Mouse (Mus musculus): ENCODE data around the gene Grin3a. TPM values are rescaled to one million over a fixed set of nuclear protein-coding genes. Genes with fewer than 3 reads are reported as not detected.

Grin3a gene
- total RNA-seq, 1 experiment from 2014 or later: not detected

DNA sequence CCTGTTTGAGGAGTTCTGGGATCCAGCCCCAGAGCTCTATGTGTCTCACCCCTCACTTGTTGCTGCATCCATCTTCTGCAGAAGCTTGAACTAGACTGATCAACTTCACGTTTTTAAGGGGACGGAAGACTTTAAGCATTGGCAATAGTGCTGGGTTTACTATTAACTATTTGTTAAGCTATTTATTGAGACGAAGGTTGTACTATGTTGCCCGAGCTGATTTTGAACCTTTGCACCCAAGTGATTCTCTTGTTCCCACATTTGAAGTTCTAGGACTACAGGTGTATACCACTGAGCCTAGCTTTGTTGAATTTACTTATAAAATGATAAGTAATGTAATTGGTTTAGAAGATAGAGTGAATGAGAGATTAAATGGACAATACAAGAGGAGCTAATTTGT, 221.6 kb downstream of the Grin3a start:
- ATAC-seq (replicated peaks in 1 of 2; ENCODE audit: insufficient read depth in 1 of 2, low FRiP score in 2 of 2, low TSS enrichment in 1 of 2, low read depth in 1 of 2, poor library complexity in 2 of 2, severe bottlenecking in 2 of 2): no peak

GRCm38 (mm10) chr4:49622272-49622671, 223.3 kb downstream of the Grin3a start:
- ATAC-seq (replicated peaks in 1 of 2; ENCODE audit: insufficient read depth in 1 of 2, low FRiP score in 2 of 2, low TSS enrichment in 1 of 2, low read depth in 1 of 2, poor library complexity in 2 of 2, severe bottlenecking in 2 of 2): no peak

GRCm38 (mm10) chr4:49619861-49620260, 225.7 kb downstream of the Grin3a start:
- peak; percentile 74 to 91 for ATAC-seq (replicated peaks in 1 of 2; ENCODE audit: insufficient read depth in 1 of 2, low FRiP score in 2 of 2, low TSS enrichment in 1 of 2, low read depth in 1 of 2, poor library complexity in 2 of 2, severe bottlenecking in 2 of 2)

- peak; percentile 86 to 88 for ATAC-seq (replicated peaks in 1 of 2; ENCODE audit: insufficient read depth in 1 of 2, low FRiP score in 2 of 2, low TSS enrichment in 1 of 2, low read depth in 1 of 2, poor library complexity in 2 of 2, severe bottlenecking in 2 of 2)
Observed at GRCm38 (mm10) chr4:49616924-49617323, 228.6 kb downstream of the Grin3a start.

Other genes with a start within 250 kb of the Grin3a start
- gene Tmem246, start 247.9 kb downstream of the Grin3a start, total RNA-seq (2017): 1.6 and 1.9 TPM in 2 replicates
- 164 and 171 TPM in 2 replicates for gene Rnf20, start 213.7 kb downstream of the Grin3a start, total RNA-seq (2017)
- not detected in 2 replicates for gene Ppp3r2, start 163.7 kb downstream of the Grin3a start, total RNA-seq (2017)